Mouse (Mus musculus) liver, embryonic 16.5 days (tissue): ENCODE measurements around the gene Klhl2. TPM values are rescaled to one million over a fixed set of nuclear protein-coding genes. Genes with fewer than 3 reads are reported as not detected.

Experiments used
- ATAC-seq: fragments of 200-750 bp; cut with Nextera tagmentation; 2 replicates; pipeline ENCODE4 v1.8.0; 2017; ENCODE audit warnings: low read depth, mild to moderate bottlenecking, moderate number of reproducible peaks, moderate library complexity
- H3K27ac ChIP-seq: fragments of 300-500 bp; sonication (generic); 2 replicates; pipeline ENCODE4 v1.5.1; 2014; ENCODE audit warnings: mild to moderate bottlenecking, low read length
- H3K27me3 ChIP-seq: fragments of 300-500 bp; sonication (generic); 2 replicates; pipeline ENCODE4 v1.6.1; 2014; ENCODE audit warnings: low read depth, low read length, mixed read lengths; ENCODE audit not compliant: control insufficient read depth, insufficient read depth
- H3K36me3 ChIP-seq: fragments of 300-500 bp; sonication (generic); 2 replicates; pipeline ENCODE4 v1.6.1; 2014; ENCODE audit warnings: mild to moderate bottlenecking; ENCODE audit not compliant: control insufficient read depth, insufficient read depth
- H3K4me1 ChIP-seq: fragments of 300-500 bp; sonication (generic); 2 replicates; pipeline ENCODE4 v1.6.1; 2014; ENCODE audit warnings: low read depth, low read length, mixed read lengths; ENCODE audit not compliant: control insufficient read depth
- H3K4me2 ChIP-seq: fragments of 300-500 bp; sonication (generic); 2 replicates; pipeline ENCODE4 v1.6.1; 2014; ENCODE audit warnings: low read depth, low read length, mixed read lengths
- H3K4me3 ChIP-seq: fragments of 300-500 bp; sonication (generic); 2 replicates; pipeline ENCODE4 v1.5.1; 2014; ENCODE audit warnings: low read depth, mild to moderate bottlenecking, low read length
- H3K9ac ChIP-seq: fragments of 300-500 bp; sonication (generic); 2 replicates; pipeline ENCODE4 v1.6.1; 2014; ENCODE audit warnings: low read depth, low read length
- H3K9me3 ChIP-seq: fragments of 300-500 bp; sonication (generic); replicated peaks from 2 replicates; pipeline ENCODE4 v1.6.1; 2016; ENCODE audit warnings: low read length; ENCODE audit not compliant: control insufficient read depth
- WGBS: fragments of 180-500 bp; shearing (Covaris S2); extraction: QIAGEN DNeasy Blood & Tissue Kit; methylation state at CpG from one replicate; pipeline ENCODE4 v1.1.7; 2014; ENCODE audit not compliant: insufficient replicate concordance; 5-methylcytosine and 5-hydroxymethylcytosine counted together
- polyA plus RNA-seq: library from polyadenylated mRNA; unstranded; fragments of >200 nt; fragmentation: Nextera tagmentation; extraction: Ambion mirVana; gene quantifications from 2 replicates; pipeline ENCODE4 v1.2.1, GENCODE M21; 2015

Gene Klhl2
- 1.1 and 1.4 TPM in 2 replicates for polyA plus RNA-seq

DNA sequence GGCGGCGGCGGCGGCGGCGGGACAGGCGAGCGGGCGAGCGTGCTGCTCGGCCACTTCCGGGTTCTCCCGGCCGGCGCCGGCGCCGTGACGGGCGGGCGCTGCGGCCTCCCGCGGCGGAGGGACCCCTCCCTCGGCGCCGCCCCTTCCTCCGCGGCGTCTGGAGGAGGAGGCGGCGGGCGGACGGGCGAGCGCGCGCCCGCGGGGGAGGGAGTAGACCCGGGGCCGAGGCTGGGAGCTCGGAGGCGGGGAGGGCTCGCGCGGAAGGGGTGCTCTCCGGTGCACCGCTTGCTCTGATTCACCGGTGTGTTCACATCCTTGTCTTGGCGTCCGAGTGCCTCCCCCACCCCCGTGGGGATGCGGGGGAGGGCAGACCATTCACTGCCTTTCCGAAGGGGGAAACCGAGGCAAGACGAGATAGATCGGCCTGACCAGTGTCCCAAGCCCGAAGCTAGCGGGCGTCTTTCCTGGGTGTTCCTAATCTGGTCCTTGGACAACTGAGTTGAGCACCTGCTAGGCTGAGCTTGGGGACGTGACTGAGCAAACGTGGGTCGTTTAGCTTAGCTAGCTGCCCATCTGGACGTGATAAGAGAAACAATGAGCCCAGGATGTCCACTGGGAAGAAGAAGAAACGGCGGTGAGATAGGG, at the start of gene Klhl2:
Gene Klhl2 (minus strand): TSS at position 121 of the 645 bp plus-strand sequence.
- peaks cover 14% of the 10 kb centered on the region for H3K27me3 ChIP-seq
- H3K4me2 ChIP-seq = peak within 1 kb of the TSS; percentile 70
- no peaks in the 10 kb centered on the region for H3K9me3 ChIP-seq
- ATAC-seq = peak; percentile 88
- H3K4me3 ChIP-seq = peak within 1 kb of the TSS; percentile 71
- H3K4me1 ChIP-seq = no peaks in the 10 kb centered on the region; the same call in 1 of the 2 replicates
- H3K9ac ChIP-seq = peak within 1 kb of the TSS; percentile 66
- no peaks in the 10 kb centered on the region for H3K36me3 ChIP-seq
- WGBS = under 1% methylated on average over 32 of the region's 68 CpGs
- no peak within 1 kb of the TSS for H3K27ac ChIP-seq

GRCm38 (mm10) chr8:64898710-64899109, 48.9 kb upstream of the Klhl2 start:
- Histone ChIP-seq H3K4me3 (no peak overlapping the region), H3K27me3 (no peaks in the 10 kb centered on the region), H3K9me3 (no peaks in the 10 kb centered on the region), H3K36me3 (no peaks in the 10 kb centered on the region), H3K4me2 (no peak overlapping the region), H3K4me1 (no peaks in the 10 kb centered on the region), H3K9ac (no peak overlapping the region), H3K27ac (no peak overlapping the region)
- WGBS = 56% methylated on average over 4 of the region's 4 CpGs
- ATAC-seq = no peak

DNA sequence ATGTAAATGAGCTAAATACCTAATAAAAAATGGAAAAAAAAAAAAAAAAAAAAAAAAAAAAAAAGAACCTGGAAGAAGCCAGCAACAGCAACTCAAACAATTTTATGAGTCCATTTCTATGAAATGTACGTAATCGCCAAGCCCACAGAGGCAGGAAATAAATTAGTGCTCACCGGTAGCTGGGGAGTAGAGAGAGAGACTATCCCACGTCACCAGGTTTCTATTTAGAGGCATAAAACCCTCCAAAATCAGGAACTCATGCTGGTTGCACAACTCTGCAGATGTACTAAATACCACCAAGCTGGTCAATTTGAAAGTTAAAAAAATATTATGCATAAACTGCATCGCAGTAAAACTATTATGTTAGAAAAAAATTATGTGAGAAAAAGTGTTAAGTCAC, 46.9 kb upstream of the Klhl2 start:
- ATAC-seq = no peak
- Histone ChIP-seq H3K4me2 (no peak overlapping the region), H3K4me3 (no peak overlapping the region), H3K27me3 (no peaks in the 10 kb centered on the region), H3K9me3 (no peaks in the 10 kb centered on the region), H3K36me3 (no peaks in the 10 kb centered on the region), H3K9ac (no peak overlapping the region), H3K27ac (no peak overlapping the region), H3K4me1 (no peaks in the 10 kb centered on the region)
- 32% methylated on average over 5 of the region's 5 CpGs for WGBS

- no peak for ATAC-seq
These were observed 30.9 kb upstream of the Klhl2 start for GRCm38 (mm10) chr8:64880619-64881200.

GRCm38 (mm10) chr8:64877630-64878312, 28.0 kb upstream of the Klhl2 start:
- Histone ChIP-seq H3K36me3 (no peaks in the 10 kb centered on the region), H3K9me3 (no peaks in the 10 kb centered on the region), H3K27me3 (no peaks in the 10 kb centered on the region), H3K4me2 (no peak overlapping the region), H3K27ac (no peak overlapping the region), H3K9ac (no peak overlapping the region), H3K4me1 (no peaks in the 10 kb centered on the region), H3K4me3 (no peak overlapping the region)
- peak; percentile 51; the same call in 1 of the 2 replicates for ATAC-seq
- 70% methylated on average over 22 of the region's 22 CpGs for WGBS

More at GRCm38 (mm10) chr8:64880619-64881200, 30.9 kb upstream of the Klhl2 start:
- Histone ChIP-seq H3K9ac (no peak overlapping the region), H3K4me3 (no peak overlapping the region), H3K27ac (no peak overlapping the region), H3K4me2 (no peak overlapping the region), H3K27me3 (no peaks in the 10 kb centered on the region), H3K9me3 (no peaks in the 10 kb centered on the region), H3K4me1 (no peaks in the 10 kb centered on the region), H3K36me3 (no peaks in the 10 kb centered on the region)
- 29% methylated on average over 13 of the region's 13 CpGs for WGBS

- Histone ChIP-seq H3K9ac (no peak overlapping the region), H3K4me3 (no peak overlapping the region), H3K27ac (no peak overlapping the region), H3K4me2 (no peak overlapping the region), H3K9me3 (no peaks in the 10 kb centered on the region), H3K36me3 (no peaks in the 10 kb centered on the region), H3K27me3 (no peaks in the 10 kb centered on the region), H3K4me1 (no peaks in the 10 kb centered on the region)
- WGBS = 41% methylated on average over 12 of the region's 12 CpGs
- no peak for ATAC-seq
These were observed 21.8 kb upstream of the Klhl2 start for GRCm38 (mm10) chr8:64871469-64872165.

GRCm38 (mm10) chr8:64870218-64870617, 20.4 kb upstream of the Klhl2 start:
- H3K4me1 ChIP-seq = no peaks in the 10 kb centered on the region
- 23% methylated on average over 2 of the region's 2 CpGs for WGBS
- no peak overlapping the region for H3K4me3 ChIP-seq
- no peaks in the 10 kb centered on the region for H3K27me3 ChIP-seq
- H3K9me3 ChIP-seq = no peaks in the 10 kb centered on the region
- H3K36me3 ChIP-seq = no peaks in the 10 kb centered on the region
- no peak overlapping the region for H3K9ac ChIP-seq
- H3K27ac ChIP-seq = no peak overlapping the region
- ATAC-seq = no peak
- H3K4me2 ChIP-seq = no peak overlapping the region

GRCm38 (mm10) chr8:64849091-64849896, 523 bp downstream of the Klhl2 start:
- peak; percentile 71 for ATAC-seq
- Histone ChIP-seq H3K4me2 (peak overlapping the region; percentile 70), H3K36me3 (no peaks in the 10 kb centered on the region), H3K27ac (no peak overlapping the region), H3K9me3 (no peaks in the 10 kb centered on the region), H3K4me1 (no peaks in the 10 kb centered on the region; the same call in 1 of the 2 replicates), H3K9ac (peak overlapping the region; percentile 66), H3K4me3 (peak overlapping the region; percentile 71), H3K27me3 (peaks cover 14% of the 10 kb centered on the region)
- under 1% methylated on average over 76 of the region's 100 CpGs for WGBS
